Mouse (Mus musculus) layer of hippocampus, adult 9-11 months (tissue): ENCODE data around the gene Zbtb22.
A peak's percentile ranks its signal among the peaks of the same experiment; 100 is the strongest.

ENCODE experiments used
- DNase-seq: peaks from one replicate; pipeline ENCODE4 v3.0.0; 2022

Zbtb22 gene

DNA sequence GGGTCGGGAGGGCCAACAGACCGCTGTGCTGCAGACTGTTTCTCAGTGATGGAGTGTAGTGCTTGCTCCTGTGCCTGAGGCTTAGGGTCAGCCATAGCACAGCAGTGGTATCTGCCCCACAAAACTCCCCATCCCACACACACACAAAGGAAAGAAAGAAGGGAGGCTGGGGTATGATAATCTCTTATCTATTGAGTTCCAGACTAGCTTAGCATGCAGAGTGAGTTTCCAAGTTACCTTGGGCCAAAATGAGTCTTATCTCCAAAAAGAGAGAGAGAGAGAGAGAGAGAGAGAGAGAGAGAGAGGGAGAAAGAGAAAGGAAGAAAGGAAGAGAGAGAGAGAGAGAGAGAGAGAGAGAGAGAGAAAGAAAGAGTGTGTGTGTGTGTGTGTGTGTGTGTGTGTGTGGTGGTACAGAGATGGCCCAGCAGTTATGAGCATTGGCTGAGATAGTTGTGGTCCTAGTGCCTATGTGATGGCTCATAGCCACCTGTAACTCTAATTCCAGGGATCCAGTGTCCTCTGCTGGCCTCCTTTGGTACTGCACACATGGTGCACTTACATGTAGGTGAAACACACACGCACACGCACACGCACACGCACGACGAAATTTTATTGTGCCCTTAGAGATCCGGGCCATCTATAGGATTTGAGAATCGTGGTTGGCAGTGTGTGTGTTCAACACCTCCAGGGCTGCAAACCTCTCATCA lies 9.0 kb downstream of the Zbtb22 start:
- DNase-seq: no peak

DNA sequence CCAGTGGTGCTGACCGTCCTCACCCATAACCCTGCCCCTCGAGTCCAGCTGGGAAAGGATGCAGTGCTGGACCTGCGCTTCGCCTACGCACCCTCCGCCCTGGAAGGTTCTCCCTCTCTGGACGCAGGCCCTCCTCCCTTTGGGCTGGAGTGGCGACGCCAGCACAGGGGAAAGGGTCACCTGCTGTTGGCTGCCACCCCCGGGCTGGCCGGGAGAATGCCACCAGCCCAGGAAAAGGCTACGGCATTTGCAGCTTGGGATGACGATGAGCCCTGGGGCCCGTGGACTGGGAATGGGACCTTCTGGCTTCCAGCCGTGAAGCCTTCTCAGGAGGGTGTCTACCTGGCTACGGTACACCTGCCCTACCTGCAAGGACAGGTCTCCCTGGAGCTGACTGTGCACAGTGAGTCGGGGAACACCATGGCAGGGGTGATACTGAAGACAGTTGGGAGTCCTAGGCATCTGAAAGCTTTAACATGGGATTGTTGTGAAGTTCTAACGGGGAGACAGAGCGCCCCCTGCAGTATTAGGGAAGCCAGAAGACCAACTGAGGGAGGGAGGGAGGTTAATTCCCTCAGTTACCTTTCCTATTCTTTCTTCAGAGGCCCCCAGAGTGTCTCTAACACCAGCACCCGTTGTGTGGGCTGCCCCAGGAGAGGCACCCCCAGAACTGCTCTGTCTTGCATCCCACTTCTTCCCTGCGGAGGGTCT lies 9.9 kb downstream of the Zbtb22 start:
- no peak for DNase-seq

GRCm38 (mm10) chr17:33926207-33926932 lies 10.7 kb downstream of the Zbtb22 start:
- no peak for DNase-seq

DNA sequence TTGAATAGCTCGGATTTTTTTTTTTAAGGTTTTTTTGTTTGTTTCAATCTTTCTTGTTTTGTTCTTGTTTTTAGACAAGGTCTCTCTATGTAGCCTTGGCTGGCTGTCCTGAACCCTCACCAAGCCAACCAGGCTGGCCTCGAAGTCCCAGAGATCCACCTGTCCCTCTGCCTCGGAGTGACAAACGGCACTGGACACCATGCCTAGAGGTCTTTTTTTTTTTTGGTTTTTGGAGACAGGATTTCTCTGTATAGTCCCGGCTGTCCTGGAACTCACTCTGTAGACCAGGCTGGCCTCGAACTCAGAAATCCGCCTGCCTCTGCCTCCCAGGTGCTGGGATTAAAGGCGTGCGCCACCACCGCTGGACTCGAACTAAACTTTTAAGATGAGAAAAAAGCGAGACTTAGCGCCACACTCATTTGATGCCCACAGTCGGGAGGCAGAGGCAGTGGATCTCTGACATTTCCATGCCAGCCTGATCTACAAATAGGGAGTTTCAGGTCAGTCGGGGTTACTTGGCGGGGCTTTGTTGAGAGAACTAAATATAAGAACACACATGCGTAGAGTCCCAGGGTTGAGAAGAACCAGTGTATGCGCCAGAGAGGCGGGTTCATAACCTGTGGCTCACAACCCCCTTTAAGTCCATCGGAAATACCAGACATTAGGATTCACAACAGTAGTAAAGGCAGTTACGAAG lies 12.7 kb downstream of the Zbtb22 start:
- DNase-seq: no peak

DNA sequence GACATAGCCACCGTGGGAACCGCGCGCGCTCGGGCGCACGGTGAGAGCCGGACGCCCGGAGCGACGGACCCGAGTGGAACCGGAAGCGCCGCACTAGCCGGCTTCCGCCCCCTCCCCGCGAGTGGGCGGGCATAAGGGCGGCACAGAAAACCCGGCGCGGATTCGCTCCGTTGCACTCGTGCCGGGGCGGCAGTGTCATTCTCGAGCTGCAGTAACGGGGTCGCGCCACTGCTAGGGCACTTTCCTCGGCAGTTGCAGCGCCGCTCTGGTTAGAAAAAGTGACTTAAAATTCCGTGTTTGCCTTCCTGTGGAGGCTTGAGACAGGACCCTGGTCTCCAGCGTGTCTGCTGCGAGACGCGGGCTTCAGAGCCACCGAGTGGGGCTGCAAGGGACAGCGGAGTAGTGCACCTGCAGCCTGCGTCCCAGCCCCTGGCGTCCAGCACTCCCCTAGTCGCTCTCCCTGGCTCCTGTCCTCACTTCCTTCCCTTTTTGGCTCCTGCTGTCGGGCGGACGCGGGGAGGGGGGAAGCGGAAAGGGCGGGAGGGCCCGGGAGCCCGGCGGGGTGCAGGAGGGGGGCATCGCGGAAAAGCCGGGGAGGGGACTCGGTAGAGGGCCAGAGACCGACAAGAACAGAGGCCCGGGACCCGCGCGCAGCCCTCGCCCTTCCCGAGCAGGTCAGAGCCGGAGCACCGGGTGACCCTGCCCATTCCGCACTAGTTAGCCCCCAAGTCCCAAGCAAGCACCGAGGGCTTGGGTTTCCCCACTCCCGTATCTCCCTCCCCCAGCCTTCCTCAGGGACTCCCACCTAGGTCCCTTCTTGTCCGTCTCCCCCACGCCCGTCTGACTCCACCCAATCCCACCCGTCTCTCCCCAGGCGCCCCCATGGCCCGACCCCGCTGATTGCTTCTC lies 13.9 kb downstream of the Zbtb22 start, which contains the start of gene Rgl2:
Gene Rgl2, plus strand, starts transcription at position 173 of the 909 bp plus-strand sequence.
- peak; percentile 90 for DNase-seq

- peak; percentile 82 for DNase-seq
Measured at GRCm38 (mm10) chr17:33930280-33931158, 14.8 kb downstream of the Zbtb22 start.

DNA sequence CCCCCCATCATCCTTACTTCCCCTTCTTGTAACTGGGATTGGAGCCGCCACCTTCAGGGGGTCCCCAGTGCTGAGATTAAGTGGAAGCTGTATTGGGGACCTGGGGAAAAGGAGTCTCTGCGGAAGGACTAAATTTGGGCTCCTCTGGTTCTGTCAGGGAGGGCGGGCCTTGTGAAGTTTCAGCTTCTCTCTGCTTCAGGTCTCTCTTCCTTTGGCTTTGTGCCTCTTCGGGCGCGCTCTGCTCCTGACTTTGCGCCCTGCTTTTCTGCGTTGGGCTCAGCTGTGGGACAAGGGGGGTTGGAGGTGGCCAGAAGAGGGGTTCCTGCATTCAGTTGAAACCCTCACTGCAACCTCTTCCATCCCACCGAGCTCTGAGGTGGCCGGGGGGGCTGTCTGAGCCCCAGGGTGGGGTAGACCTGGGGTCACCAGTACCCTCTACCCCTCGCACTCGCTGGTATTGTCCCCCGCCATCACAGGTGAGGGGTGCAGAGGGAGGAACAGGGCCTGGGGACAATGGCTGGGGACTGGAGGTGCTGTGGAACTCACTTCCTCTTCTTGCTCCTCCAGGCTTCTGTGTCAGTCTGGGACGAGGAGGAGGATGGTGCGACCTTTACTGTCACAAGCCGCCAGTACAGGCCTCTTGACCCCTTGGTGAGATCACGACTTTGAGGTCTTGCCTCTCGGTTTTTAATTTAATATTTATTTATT lies 15.6 kb downstream of the Zbtb22 start:
- DNase-seq: no peak

- DNase-seq: no peak
Measured at GRCm38 (mm10) chr17:33931947-33932346, 16.2 kb downstream of the Zbtb22 start.

- no peak for DNase-seq
Measured at GRCm38 (mm10) chr17:33932448-33932847, 16.7 kb downstream of the Zbtb22 start.

DNA sequence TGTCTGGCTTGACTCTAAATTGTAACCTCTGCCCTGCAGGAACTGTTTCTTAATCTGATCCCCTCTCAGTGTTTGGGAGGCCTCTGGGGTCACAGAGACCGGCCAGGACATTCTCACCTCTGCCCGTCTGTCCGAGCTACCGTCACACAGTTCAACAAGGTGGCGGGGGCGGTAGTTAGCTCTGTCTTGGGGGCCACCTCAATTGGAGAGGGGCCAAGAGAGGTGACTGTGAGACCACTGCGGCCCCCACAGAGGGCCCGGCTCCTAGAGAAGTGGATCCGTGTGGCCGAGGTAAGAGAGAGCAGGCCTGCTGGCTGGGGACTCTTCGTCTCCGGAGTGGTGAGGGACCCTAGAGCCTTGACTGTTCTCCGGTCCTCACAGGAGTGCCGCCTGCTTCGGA lies 17.3 kb downstream of the Zbtb22 start:
- DNase-seq: no peak

- DNase-seq: no peak
Measured at GRCm38 (mm10) chr17:33935422-33936055, 19.8 kb downstream of the Zbtb22 start.

DNA sequence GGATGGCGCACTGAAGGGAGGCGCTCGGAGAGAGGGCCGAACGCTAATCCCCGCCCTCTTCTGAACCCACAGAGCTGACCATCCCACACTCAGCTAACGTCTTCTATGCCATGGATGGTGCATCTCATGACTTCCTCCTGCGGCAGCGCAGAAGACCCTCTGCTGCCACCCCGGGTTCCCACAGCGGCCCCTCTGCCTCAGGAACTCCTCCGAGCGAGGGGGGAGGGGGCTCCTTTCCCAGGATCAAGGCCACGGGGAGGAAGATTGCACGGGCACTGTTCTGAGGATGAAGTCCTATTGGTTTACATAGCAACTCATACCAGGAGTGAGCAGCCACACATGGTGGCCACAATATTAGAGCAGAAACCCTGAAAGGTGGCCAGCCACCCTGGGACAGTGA lies 21.3 kb downstream of the Zbtb22 start:
- no peak for DNase-seq

GRCm38 (mm10) chr17:33938783-33939182 lies 23.1 kb downstream of the Zbtb22 start:
- DNase-seq: no peak

GRCm38 (mm10) chr17:33940206-33940805 lies 24.6 kb downstream of the Zbtb22 start, which contains the start of the genes Pfdn6 and Wdr46:
TSS of gene Pfdn6 (minus strand) at chr17:33940343.
TSS of gene Wdr46 (plus strand) at chr17:33940660.
- DNase-seq: peak; percentile 89

DNA sequence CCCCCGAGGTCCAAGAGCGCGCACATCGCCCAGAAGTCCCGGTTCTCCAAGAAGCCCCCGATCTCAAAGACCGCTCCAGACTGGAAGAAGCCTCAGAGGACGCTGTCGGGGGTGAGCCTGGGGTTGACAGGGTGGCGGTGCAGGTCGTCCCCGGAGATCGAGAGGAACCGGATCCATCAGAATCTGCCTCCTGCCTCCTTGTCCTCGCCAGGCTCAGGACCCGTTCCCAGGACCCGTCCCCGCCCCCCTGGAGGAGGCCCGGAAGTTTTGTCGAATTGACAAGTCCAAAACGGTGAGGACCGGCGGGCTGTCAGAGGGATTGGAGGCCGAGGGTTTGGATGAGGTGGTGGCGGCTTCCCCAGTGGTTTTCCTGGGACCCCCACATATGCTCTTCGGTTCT lies 25.3 kb downstream of the Zbtb22 start:
- DNase-seq: no peak

- no peak for DNase-seq
Measured at GRCm38 (mm10) chr17:33941381-33941780, 25.7 kb downstream of the Zbtb22 start.

GRCm38 (mm10) chr17:33943454-33943853 lies 27.8 kb downstream of the Zbtb22 start:
- DNase-seq: no peak

DNA sequence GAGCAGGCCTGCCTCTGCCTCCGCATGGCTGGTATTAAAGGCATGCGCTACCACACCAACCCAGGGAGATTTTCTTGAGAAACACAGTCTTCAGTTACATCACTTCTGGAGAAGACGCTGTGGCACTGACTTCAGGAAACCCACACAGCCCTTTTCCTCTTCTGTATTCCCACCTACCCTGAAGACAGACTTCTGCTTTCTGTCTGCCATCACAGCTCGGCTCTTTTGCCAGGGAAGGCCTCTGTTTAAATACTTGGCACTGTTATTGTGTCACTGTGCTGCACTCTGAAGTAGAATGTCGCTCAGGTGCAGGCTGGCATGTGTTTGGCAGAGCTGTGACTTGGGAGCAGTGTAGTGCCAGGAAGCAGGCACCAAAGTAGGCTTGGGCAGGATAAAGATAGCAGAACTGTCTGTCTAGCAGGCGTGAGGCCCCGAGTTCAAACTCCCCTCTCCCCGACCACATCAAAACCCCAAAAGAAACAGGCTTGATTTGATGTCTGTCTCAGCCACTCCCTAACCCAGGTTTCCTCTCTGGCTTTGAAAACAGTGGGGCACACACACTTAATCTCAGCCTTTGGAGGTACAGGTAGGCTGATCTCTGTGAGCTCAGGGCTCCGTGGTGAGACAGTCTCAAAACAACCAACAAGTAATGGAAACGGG lies 31.9 kb downstream of the Zbtb22 start:
- no peak for DNase-seq
